Comparison of ENCODE assay signal across 16 mouse cellular contexts in genomic region chr4:98076106-98076505, GRCm38 (mm10).
"Had no signal": no experiment of that assay in that cellular context is flagged by ENCODE, and none has a peak within 500 bp of the region (broad histone marks: within the 10 kb centered on the region; RNA-seq: fewer than 3 reads in every experiment).

No protein-coding gene starts in this region.

- ATAC-seq: liver, postnatal 0 days had no signal

- DNase-seq: kidney, adult 9 months; kidney, postnatal 14 days; kidney, postnatal 4 days; left cerebral cortex, postnatal 4 days; liver, postnatal 0 days; lung, postnatal 14 days; lung, postnatal 4 days; midbrain, embryonic 14.5 days; thymus, adult 2 months had no signal

- H3K9ac ChIP-seq: limb, embryonic 12.5 days; limb, embryonic 15.5 days; liver, embryonic 14.5 days; liver, postnatal 0 days; lung, embryonic 15.5 days had no signal

- H3K36me3 ChIP-seq: limb, embryonic 15.5 days; lung, embryonic 15.5 days had no signal

- H3K4me2 ChIP-seq: limb, embryonic 12.5 days; limb, embryonic 15.5 days; liver, embryonic 11.5 days; lung, embryonic 15.5 days; midbrain, embryonic 11.5 days had no signal

- H3K9me3 ChIP-seq: limb, embryonic 12.5 days; limb, embryonic 15.5 days; lung, embryonic 15.5 days had no signal

- H3K27ac ChIP-seq: limb, embryonic 12.5 days; limb, embryonic 15.5 days; liver, embryonic 14.5 days; lung, embryonic 15.5 days; stomach, postnatal 0 days had no signal

- H3K4me3 ChIP-seq: limb, embryonic 12.5 days; limb, embryonic 15.5 days; lung, embryonic 15.5 days had no signal

- H3K27me3 ChIP-seq: limb, embryonic 12.5 days; limb, embryonic 15.5 days; lung, embryonic 15.5 days had no signal
